ENCODE assay signal across 18 mouse cellular contexts in the genomic region with DNA sequence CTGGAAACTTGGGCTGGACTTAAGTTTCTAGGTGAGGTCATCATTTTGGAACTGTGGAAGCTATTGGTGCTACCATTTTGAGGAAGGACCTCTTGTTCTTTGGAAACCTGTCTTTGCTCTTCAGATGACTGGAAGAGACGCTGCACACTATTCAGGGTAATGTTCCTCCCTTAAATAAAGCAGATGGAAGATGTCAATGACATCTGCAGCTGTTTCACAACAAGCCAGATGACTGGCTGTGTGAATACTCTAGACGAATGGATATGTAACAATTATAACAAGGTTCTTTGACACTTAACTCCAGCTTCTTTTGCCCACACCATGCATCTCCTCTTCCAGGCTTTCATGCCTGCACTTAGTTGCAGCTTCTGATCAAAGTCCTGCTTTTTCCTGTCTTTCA.
DNase-seq lines count a peak whose midpoint lies in the region; ATAC-seq and TF ChIP-seq lines count a peak whose summit lies in the region.
"Had no signal": no experiment of that assay in that cellular context is flagged by ENCODE, and none has a peak within 500 bp of the region (broad histone marks: within the 10 kb centered on the region; RNA-seq: fewer than 3 reads in every experiment).

No protein-coding gene starts in this region.

- WGBS in heart, embryonic 13.5 days: 37% methylated on average over 2 of the region's 2 CpGs

- intact Hi-C loops in heart, postnatal 14 days (cut with DNase I): no loop called here

- H3K9ac ChIP-seq in heart, embryonic 13.5 days: no peak overlapping the region
- H3K9ac ChIP-seq: embryonic facial prominence, embryonic 13.5 days; forebrain, embryonic 15.5 days; hindbrain, embryonic 14.5 days; intestine, embryonic 15.5 days; liver, embryonic 12.5 days; lung, embryonic 15.5 days had no signal

- H3K4me2 ChIP-seq in heart, embryonic 13.5 days: 0 out of 2 replicates have a peak overlapping the region, but pooled peaks have one; percentile 37
- H3K4me2 ChIP-seq: embryonic facial prominence, embryonic 13.5 days; forebrain, embryonic 15.5 days; hindbrain, embryonic 14.5 days; intestine, embryonic 15.5 days; liver, embryonic 12.5 days; lung, embryonic 15.5 days had no signal

- no peak overlapping the region for H3K4me3 ChIP-seq in heart, embryonic 13.5 days
- H3K4me3 ChIP-seq in layer of hippocampus, adult 2 months: no peak overlapping the region
- H3K4me3 ChIP-seq in cortical plate, adult 2 months (ENCODE audit: insufficient read depth, low read length): no peak overlapping the region
- H3K4me3 ChIP-seq: embryonic facial prominence, embryonic 13.5 days; forebrain, embryonic 15.5 days; intestine, embryonic 15.5 days; liver, embryonic 12.5 days; lung, embryonic 15.5 days had no signal

- H3K27ac ChIP-seq in heart, embryonic 13.5 days (replicated peaks): peak overlapping the region; percentile 60; the same call in 1 of the 2 replicates
- H3K27ac ChIP-seq in layer of hippocampus, adult 2 months: peak overlapping the region; percentile 61; the same call in 1 of the 2 replicates
- H3K27ac ChIP-seq in cortical plate, adult 2 months (ENCODE audit: insufficient read depth, low read length): peak overlapping the region; percentile 71
- H3K27ac ChIP-seq: embryonic facial prominence, embryonic 13.5 days; forebrain, embryonic 15.5 days; hindbrain, embryonic 14.5 days; intestine, embryonic 15.5 days; liver, embryonic 12.5 days; lung, embryonic 15.5 days had no signal

- no peak for DNase-seq in heart, postnatal 14 days
- DNase-seq in layer of hippocampus, adult 2 months (ENCODE audit: low spot score in 2 of 2): no peak
- DNase-seq in layer of hippocampus, postnatal 25 days (ENCODE audit: extremely low spot score in 1 of 2, low spot score in 1 of 2): no peak
- peak; percentile 12 for DNase-seq in lung, postnatal 25 days (ENCODE audit: low spot score)
- no peak for DNase-seq in embryo, embryonic 10.5 days (ENCODE audit: low spot score)
- DNase-seq: B cell, adult 2 months; cerebellum, adult 9-10 months; gastrocnemius, postnatal 25 days; heart, postnatal 10 days; right cerebral cortex, postnatal 25 days had no signal

- no peaks in the 10 kb centered on the region for H3K27me3 ChIP-seq in heart, embryonic 13.5 days (replicated peaks)
- H3K27me3 ChIP-seq: embryonic facial prominence, embryonic 13.5 days; intestine, embryonic 15.5 days; liver, embryonic 12.5 days; lung, embryonic 15.5 days had no signal

- TF ChIP-seq CTCF in layer of hippocampus, adult 2 months (conservative IDR thresholded peaks at IDR 0.05): no peak
- TF ChIP-seq CTCF in cortical plate, adult 2 months (IDR thresholded peaks at IDR 0.05; ENCODE audit: extremely low read depth, insufficient read depth, low read length): no peak

- TF ChIP-seq POLR2A in cortical plate, adult 2 months (IDR thresholded peaks at IDR 0.05; ENCODE audit: extremely low read depth, insufficient read depth, low read length): no peak

- H3K9me3 ChIP-seq in heart, embryonic 13.5 days: no peaks in the 10 kb centered on the region
- H3K9me3 ChIP-seq: embryonic facial prominence, embryonic 13.5 days; forebrain, embryonic 15.5 days; intestine, embryonic 15.5 days; liver, embryonic 12.5 days; lung, embryonic 15.5 days had no signal

- ATAC-seq in heart, embryonic 13.5 days (ENCODE audit: extremely low read depth, insufficient number of reproducible peaks, low FRiP score, low TSS enrichment): no peak
- ATAC-seq: forebrain, embryonic 15.5 days; intestine, embryonic 15.5 days; liver, embryonic 12.5 days had no signal

- no peaks in the 10 kb centered on the region for H3K36me3 ChIP-seq in heart, embryonic 13.5 days
- H3K36me3 ChIP-seq: embryonic facial prominence, embryonic 13.5 days; forebrain, embryonic 15.5 days; intestine, embryonic 15.5 days; liver, embryonic 12.5 days; lung, embryonic 15.5 days had no signal

- H3K4me1 ChIP-seq in heart, embryonic 13.5 days: peaks cover 33% of the 10 kb centered on the region
- H3K4me1 ChIP-seq in cortical plate, adult 2 months (ENCODE audit: control insufficient read depth, insufficient read depth, low read length): peaks cover 10% of the 10 kb centered on the region
- H3K4me1 ChIP-seq: liver, embryonic 12.5 days; lung, embryonic 15.5 days had no signal
